Mouse (Mus musculus): ENCODE measurements at regions not wholly inside any gene's neighbourhood (a gene's known extent, or its start where the extent isn't known, plus 50 kb on each side); places are given as distances from the start of the nearest gene placed in this dataset.

DNA sequence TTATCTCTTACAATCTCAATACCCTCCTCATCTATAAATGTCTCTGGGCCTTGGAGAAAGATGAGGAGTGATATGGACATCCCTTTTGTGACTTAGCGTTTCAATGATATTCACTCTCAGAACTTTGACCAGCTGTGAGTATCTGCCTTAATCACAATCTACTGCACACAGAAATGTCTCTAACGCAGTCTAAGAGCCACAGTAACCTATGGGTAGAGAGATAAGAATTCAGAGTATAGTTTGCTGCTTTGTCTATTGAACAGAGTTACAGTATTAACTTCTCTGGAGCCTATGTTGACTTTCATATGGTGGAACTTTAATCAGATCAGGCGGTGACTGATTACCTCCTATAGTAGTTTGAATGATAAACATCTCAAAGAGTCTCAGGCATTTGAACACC is 573.8 kb downstream of the Nova1 start:
- TF ChIP-seq CTCF (IDR thresholded peaks at IDR 0.05) (no peak), EP300 (IDR thresholded peaks at IDR 0.05) (no peak)

Data from lung, postnatal 0 days (tissue).